Mouse (Mus musculus): ENCODE data around the gene Thbs3.

DNA sequence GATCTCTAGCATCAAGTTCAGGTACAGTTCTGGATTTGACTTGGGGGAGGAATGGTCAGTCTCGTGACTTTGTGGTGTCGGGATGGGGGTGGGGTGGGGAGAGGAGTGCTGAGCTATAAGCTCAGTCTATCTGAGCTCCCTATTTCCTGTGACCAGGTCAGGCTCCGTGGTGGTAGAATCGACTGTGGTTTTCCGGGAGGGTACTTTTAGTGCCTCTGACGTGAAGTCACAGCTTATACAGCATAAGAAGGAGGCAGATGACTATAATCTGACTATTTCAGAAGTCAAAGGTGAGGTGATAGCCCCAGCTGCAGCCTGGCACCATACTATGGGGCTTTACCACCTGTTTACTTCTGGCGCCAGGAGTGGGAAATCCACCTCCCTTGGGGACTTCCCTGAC is 16.4 kb downstream of the Thbs3 start:
- TF ChIP-seq CTCF (IDR thresholded peaks at IDR 0.05; ENCODE audit: insufficient read depth, low read depth, low read length): no peak
- no peak for TF ChIP-seq POLR2A (IDR thresholded peaks at IDR 0.05; ENCODE audit: insufficient read depth, low read depth, low read length)
